Mouse (Mus musculus): ENCODE results near the gene Ano1.
A peak's percentile ranks its signal among the peaks of the same experiment; 100 is the strongest.

Ano1 gene

GRCm38 (mm10) chr7:144764537-144765282 lies 12.9 kb upstream of the Ano1 start:
- DNase-seq (ENCODE audit: low spot score in 2 of 2): no peak

GRCm38 (mm10) chr7:144764013-144764412 lies 12.2 kb upstream of the Ano1 start:
- DNase-seq (ENCODE audit: low spot score in 2 of 2): no peak

GRCm38 (mm10) chr7:144762496-144763235 lies 10.9 kb upstream of the Ano1 start:
- DNase-seq (ENCODE audit: low spot score in 2 of 2): no peak

GRCm38 (mm10) chr7:144760228-144760627 lies 8.5 kb upstream of the Ano1 start:
- DNase-seq (ENCODE audit: low spot score in 2 of 2): no peak

- DNase-seq (ENCODE audit: low spot score in 2 of 2): no peak
Observed at GRCm38 (mm10) chr7:144759455-144759854, 7.7 kb upstream of the Ano1 start.

- no peak for DNase-seq (ENCODE audit: low spot score in 2 of 2)
Observed at GRCm38 (mm10) chr7:144755511-144756378, 4.0 kb upstream of the Ano1 start.

GRCm38 (mm10) chr7:144754722-144755121 lies 2.9 kb upstream of the Ano1 start:
- no peak for DNase-seq (ENCODE audit: low spot score in 2 of 2)

GRCm38 (mm10) chr7:144753657-144754031 lies 1.9 kb upstream of the Ano1 start:
- no peak for DNase-seq (ENCODE audit: low spot score in 2 of 2)

- no peak for DNase-seq (ENCODE audit: low spot score in 2 of 2)
Observed at GRCm38 (mm10) chr7:144752919-144753656, 1.3 kb upstream of the Ano1 start.

GRCm38 (mm10) chr7:144747756-144748155 lies 4.0 kb downstream of the Ano1 start:
- DNase-seq (ENCODE audit: low spot score in 2 of 2): peak; percentile 24 to 26

- DNase-seq (ENCODE audit: low spot score in 2 of 2): no peak
Observed at GRCm38 (mm10) chr7:144746466-144746865, 5.3 kb downstream of the Ano1 start.

- DNase-seq (ENCODE audit: low spot score in 2 of 2): no peak
Observed at GRCm38 (mm10) chr7:144743874-144744273, 7.9 kb downstream of the Ano1 start.

- no peak for DNase-seq (ENCODE audit: low spot score in 2 of 2)
Observed at GRCm38 (mm10) chr7:144740643-144741042, 11.1 kb downstream of the Ano1 start.

- no peak for DNase-seq (ENCODE audit: low spot score in 2 of 2)
Observed at GRCm38 (mm10) chr7:144739810-144740209, 12.0 kb downstream of the Ano1 start.

GRCm38 (mm10) chr7:144738357-144738798 lies 13.4 kb downstream of the Ano1 start:
- no peak for DNase-seq (ENCODE audit: low spot score in 2 of 2)

- DNase-seq (ENCODE audit: low spot score in 2 of 2): no peak
Observed at GRCm38 (mm10) chr7:144731897-144732291, 19.9 kb downstream of the Ano1 start.

- no peak for DNase-seq (ENCODE audit: low spot score in 2 of 2)
Observed at GRCm38 (mm10) chr7:144731182-144731896, 20.4 kb downstream of the Ano1 start.

- DNase-seq (ENCODE audit: low spot score in 2 of 2): no peak
Observed at GRCm38 (mm10) chr7:144724283-144724682, 27.5 kb downstream of the Ano1 start.

GRCm38 (mm10) chr7:144719956-144720355 lies 31.8 kb downstream of the Ano1 start:
- no peak for DNase-seq (ENCODE audit: low spot score in 2 of 2)

- no peak for DNase-seq (ENCODE audit: low spot score in 2 of 2)
Observed at GRCm38 (mm10) chr7:144717736-144718135, 34.0 kb downstream of the Ano1 start.

- no peak for DNase-seq (ENCODE audit: low spot score in 2 of 2)
Observed at GRCm38 (mm10) chr7:144697870-144698269, 53.9 kb downstream of the Ano1 start.
